Mouse (Mus musculus) cerebellum, postnatal 36 days (tissue): Measurements from ENCODE around the gene Ankrd34a.

ENCODE experiments used
- DNase-seq, 2 experiments: peaks; one replicate each; pipeline ENCODE4 v3.0.0; 2021 to 2022; ENCODE audit warnings: mixed read lengths in 2 of 2

Ankrd34a gene

DNA sequence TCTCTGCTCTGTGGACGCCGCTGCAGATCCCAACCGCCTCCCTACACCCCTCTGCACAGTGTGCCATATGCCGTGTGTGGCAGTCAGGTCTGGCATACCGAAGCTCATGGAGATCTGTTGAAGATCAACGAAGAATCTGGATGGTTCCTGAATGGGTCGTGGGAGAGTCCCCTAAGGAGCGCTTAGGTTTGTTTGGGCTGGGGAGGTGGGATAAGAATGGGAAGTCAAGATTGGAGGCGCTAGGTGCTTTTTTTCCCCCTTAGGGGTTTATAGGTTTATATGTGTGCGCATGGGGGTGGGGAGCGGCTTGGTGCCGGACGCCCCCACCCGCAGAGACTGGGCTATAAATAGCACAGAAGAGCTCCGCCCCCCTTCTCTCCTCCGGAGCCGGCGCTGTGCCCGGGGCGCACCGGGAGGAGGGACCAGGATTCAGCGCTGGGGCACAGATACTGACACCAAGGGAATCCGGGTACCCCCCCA is at the start of gene Ankrd34a:
TSS of gene Ankrd34a (plus strand) at position 409 of the 480 bp plus-strand sequence.
- DNase-seq: peak; percentile 87 to 91

DNA sequence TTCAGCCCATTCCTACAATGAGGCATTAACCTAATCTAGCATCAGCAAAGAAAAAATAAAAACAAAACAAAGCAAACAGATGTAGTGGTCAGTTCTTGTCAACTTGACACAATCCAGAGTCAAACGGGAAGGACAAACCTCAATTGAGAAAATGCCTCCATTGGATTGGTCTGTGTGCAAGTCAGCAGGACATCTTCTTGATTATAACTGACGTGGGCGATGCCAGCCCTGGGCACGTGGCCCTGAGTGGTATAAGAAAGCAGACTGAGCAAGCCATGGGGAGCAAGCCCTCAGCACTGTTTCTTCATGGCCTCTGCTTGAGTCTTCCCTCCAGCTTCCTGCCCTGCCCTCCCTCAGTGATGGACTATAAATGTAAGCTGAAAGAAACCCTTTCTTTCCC is 49.6 kb upstream of the Ankrd34a start:
- DNase-seq: no peak

DNA sequence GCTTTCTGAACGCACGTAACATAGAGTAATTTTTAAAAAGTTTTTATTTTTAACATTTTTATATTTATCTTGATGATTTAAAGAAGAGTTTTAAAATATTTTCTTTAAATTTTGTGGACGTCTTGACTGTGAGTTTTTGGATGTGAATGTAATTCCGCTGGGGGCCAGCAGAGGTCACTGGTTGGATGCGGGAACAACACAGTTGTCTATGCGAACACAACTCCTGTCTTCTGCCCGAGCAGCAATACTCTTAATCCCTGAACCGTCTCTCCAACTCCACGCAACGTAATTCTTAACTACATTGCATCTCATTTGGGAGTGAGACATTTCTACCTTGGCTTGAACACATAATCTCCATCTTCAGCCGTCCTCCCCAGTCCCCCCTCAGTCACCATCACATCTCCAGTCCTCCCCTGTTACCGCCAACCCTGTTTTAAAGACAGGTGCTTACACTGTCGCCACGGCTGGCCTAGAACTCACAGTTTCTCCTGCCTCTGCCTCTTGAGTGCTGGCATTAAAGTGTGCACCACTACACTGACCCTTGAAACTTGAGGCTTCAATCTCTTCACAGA is 49.0 kb upstream of the Ankrd34a start:
- DNase-seq: peak; percentile 84 to 85

DNA sequence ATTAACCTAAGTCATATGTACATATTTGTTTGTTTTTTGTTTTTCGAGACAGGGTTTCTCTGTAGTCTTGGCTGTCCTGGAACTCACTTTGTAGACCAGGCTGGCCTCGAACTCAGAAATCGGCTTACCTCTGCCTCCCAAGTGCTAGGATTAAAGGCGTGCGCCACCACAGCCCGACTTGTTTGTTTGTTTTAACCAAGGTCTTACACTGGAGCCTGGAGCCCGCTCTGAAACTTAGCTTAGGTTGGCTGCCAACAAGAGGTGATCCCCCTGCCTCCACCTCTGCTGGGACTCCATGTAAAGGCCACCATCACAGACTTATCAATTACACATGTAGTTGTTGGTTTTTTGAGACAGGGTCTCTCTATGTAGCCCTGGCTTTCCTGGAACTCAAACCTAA is 47.6 kb upstream of the Ankrd34a start:
- no peak for DNase-seq

DNA sequence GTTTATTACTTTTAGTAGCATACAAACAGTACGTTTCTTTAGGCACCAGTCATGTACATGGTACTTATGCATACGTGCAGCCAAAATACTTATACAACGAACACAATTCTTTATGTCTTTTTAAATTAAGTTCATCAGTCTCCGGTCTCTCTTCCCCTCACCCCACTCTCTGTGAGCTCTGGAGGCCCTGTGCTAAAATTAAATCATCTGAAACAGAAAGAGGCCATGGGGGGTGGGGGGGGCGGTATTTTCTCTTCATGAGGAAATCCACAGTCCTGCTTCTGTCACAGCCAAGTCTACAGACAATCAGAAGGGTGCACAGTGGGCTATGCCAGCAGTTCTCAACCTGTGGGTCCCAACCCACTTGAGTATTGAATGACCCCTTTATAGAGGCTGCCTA is 47.1 kb upstream of the Ankrd34a start:
- no peak for DNase-seq

DNA sequence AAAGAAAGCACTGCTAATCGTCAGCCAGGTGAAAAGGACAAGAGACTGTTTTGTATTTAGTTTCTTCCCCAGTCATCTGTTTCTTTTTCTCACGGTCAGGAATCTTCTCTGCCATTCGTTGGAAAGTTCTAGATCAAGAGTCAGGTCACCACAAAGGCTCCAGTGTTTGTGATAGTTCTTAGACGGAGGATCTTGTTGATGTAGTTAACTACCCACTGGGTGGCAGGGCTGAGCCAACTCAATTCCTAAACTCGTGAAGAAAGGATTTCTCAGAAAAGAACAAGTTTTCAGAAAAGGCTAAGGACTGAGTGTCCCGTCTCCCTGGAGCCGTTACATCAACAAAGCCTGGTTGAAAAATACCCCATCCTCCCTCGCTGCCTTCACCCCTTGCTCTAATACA is 45.2 kb upstream of the Ankrd34a start:
- DNase-seq: peak; percentile 39 to 41

DNA sequence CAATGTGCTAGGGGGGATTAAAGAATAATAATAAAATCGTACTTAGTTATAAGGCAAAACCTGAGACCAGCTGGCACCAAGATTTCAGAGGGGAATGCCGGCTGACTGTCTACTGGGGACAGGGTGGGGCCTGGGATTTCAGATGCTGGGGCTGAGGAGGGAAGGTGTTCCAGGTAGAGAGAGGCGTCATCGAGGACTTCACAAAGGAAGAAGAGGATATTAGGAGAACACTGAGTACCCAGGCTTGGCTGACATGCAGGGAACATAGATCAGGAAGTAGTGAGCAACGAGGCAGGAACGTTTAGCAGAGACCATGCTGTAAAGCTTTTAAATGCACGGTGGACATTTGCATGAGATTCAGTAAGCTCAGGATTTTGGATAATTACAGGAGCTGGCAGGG is 44.5 kb upstream of the Ankrd34a start:
- no peak for DNase-seq

DNA sequence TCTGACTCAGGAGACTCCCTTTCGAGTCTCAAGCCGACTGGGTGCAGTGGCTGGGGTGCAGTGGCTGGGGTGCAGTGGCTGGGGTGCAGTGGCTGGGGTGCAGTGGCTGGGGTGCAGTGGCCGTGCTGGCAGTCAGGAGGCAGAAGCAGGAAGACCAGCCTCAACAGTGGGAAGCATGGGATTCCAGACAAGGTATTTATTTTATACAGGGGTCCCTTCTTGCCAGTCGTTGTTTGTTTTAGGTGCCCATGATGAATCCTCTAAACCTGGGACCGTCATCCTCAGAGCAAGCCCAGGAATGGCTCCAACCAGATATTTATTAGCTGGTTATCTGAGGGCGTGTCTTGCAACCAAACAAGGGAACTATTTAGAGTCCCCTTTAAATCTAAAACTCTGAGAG is 42.8 kb upstream of the Ankrd34a start:
- no peak for DNase-seq

- no peak for DNase-seq
Observed at GRCm38 (mm10) chr3:96554251-96554650, 42.2 kb upstream of the Ankrd34a start.

GRCm38 (mm10) chr3:96555041-96555596 is 41.3 kb upstream of the Ankrd34a start:
- peak in 1 of 2 experiments; percentile 27 for DNase-seq

DNA sequence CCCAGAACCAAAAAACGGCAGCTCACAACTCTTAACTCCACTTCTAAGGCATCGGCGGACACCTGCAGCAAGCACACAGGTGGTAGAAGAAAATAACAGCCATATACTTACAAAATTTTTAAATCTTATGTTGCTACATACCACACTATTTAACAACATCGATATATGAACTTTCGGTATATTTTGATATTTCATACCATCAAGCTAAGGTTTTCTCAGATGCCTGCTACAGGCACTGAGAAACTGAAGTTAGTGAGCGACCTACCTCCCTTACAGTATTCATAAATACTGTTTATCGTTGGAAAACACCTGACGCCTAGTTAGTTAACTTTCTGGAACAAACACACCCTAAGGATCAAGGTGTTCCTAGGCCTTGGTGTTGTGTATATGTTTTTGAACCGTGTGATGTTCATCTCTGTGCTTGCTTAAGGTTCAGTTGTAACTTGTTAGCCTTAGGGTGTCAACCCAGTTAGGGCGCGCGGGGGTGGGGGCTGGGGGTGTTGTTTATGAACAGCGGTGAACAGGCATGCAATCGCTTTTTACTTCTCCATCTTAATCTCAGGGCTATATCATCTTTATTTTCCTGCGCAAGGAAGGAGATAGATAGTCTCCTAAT is 40.3 kb upstream of the Ankrd34a start:
- no peak for DNase-seq

GRCm38 (mm10) chr3:96556651-96557635 is 39.5 kb upstream of the Ankrd34a start:
- DNase-seq: no peak

- DNase-seq: peak; percentile 93 to 95
Observed at GRCm38 (mm10) chr3:96557694-96558093, 38.7 kb upstream of the Ankrd34a start, which contains the start of gene Txnip. Txnip (plus strand) TSS chr3:96557957.

- DNase-seq: no peak
Observed at GRCm38 (mm10) chr3:96558159-96558558, 38.3 kb upstream of the Ankrd34a start.

DNA sequence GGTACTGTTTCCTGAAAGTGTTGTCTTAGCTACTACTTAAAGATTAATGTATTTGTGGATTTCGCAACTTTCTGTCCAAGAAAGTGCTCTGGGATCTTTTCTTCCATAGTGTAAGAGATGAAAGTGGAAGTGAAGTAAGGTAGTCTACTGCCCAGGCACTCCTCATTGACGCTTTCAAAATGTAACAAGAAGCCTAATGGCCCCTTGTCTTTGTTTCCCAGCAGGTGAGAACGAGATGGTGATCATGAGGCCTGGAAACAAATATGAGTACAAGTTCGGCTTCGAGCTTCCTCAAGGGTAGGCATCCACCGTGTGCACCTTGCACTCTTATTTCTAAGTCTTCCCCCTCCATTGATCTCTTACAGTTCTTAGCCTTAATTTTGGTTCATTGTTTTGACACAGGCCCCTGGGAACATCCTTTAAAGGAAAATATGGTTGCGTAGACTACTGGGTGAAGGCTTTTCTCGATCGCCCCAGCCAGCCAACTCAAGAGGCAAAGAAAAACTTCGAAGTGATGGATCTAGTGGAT is 37.7 kb upstream of the Ankrd34a start:
- DNase-seq: no peak

GRCm38 (mm10) chr3:96559398-96559910 is 37.0 kb upstream of the Ankrd34a start:
- no peak for DNase-seq

DNA sequence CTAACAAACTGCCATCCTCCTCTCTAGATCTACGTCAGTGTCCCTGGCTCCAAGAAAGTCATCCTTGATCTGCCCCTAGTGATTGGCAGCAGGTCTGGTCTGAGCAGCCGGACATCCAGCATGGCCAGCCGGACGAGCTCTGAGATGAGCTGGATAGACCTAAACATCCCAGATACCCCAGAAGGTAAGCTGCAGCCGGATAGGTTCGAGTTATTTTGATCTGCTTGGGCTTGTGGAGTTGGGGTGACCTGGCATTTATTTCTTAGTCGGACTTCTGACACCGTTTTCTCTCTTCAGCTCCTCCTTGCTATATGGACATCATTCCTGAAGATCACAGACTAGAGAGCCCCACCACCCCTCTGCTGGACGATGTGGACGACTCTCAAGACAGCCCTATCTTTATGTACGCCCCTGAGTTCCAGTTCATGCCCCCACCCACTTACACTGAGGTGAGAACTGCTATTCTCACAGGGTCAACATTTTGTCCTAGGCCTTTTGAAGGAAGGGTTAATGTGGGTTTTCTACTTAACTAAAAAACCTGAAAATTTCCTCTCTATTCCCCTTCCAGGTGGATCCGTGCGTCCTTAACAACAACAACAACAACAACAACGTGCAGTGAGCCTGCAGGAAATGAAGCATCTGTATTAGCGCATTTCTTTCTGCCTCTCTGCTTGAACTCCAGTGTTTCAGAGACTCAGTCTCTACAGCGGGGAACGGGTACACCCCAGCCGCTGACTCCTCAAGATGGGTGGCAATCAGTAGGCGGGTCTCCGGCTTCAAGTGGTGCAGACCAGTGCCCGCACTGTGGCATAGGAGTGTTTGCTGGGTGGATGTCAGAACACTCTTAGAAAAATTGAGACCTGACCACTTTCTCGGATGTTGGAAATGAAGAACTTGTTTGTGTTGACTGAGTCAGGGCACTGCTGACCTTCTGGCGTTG is 36.3 kb upstream of the Ankrd34a start:
- DNase-seq: no peak

DNA sequence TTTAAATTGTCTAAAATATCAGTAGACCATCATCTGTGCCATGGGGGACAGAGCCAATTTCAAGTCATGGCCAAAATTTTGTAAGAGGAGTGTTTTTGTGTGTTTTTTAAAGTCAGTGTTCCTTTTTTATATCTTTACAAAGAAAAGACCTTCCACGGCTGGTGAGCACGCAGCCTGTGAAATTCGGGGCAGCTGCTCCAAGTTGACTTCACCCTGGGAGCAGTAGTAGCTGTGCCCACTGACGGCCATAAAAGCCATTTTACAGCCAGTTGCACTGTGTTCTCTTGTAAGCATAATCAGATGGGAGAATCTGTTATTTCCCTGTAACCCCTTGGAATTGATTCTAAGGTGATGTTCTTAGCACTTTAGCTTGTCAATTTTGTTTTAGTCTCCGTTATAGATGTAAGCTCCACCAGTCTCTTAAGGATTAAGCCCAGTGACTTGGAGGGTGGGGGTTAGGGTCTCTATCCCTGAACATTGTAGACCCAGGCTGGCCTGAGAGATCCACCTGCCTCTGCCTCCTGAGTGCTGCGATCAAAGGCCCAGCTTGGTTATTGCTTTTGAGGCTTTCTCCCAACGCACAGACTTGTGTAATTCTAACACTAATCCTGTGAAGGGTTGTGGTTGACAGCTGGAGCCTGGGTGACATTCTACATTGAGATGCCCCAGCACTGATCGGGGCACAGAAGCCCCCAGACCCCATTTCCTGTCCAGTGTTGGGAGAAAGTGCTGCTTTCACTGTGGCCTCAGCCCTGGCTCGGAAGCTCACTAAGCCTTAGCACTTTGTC is 35.4 kb upstream of the Ankrd34a start:
- no peak for DNase-seq

DNA sequence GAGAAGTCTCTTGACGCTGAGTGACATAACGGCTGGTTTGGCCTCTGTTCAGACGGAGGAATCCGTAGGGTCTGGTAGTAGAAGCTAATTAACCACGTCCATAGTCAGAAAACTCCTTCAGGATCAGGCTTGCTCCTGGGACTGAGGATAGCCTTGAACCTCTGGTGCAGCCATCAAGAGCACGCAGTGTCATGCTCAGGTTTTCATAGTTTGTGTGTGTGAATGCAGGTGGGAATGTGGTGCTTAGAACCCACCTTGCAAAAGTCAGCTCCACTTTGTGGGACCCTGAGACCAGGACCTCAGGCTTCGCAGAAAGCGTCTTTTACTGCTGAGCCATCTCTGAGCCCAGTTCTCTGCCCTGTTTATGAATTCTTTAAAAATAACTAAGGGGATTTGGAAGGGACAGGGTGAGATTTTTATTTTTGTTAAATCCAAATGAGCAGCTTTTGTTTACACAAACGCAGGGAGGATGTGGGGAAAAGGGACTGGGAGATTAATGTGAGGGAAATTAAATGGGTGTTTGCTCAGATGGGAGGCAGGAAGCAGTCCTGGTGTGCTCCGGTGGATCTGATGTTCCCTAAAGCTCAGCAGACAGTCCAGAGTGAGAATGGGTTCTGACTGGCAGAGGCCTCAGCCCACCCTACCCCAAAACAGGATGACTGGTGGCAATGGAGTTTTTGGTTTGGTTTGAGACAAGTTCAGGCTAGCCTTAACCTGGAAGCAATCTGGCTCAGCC is 34.3 kb upstream of the Ankrd34a start:
- no peak for DNase-seq

DNA sequence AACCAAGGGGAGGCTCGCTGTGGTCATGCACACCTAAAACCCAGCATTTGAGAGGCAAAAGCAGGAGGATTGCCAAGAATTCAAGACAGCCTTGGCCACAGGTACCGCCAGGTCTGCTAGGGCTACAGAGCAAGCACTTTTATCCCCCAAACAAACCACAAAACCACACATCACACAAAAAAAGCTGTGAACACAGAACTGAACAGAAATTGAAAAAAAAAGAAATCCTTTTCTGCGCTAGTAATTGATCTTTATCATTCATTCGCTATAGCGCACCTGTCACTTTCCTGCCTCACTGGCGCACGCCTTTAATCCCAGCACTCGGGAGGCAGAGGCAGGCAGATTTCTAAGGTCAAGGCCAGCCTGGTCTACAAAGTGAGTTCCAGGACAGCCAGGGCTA is 33.2 kb upstream of the Ankrd34a start:
- no peak for DNase-seq
